Mouse (Mus musculus) naive thymus-derived CD4-positive, alpha-beta T cell, adult 2 months (primary cell): ENCODE measurements around the gene A930004D18Rik.
A peak's percentile ranks its signal among the peaks of the same experiment; 100 is the strongest.

Experiments used
- DNase-seq: peaks from one replicate; pipeline ENCODE4 v3.0.0-alpha.2; 2011; ENCODE audit warnings: low read depth

A930004D18Rik gene

DNA sequence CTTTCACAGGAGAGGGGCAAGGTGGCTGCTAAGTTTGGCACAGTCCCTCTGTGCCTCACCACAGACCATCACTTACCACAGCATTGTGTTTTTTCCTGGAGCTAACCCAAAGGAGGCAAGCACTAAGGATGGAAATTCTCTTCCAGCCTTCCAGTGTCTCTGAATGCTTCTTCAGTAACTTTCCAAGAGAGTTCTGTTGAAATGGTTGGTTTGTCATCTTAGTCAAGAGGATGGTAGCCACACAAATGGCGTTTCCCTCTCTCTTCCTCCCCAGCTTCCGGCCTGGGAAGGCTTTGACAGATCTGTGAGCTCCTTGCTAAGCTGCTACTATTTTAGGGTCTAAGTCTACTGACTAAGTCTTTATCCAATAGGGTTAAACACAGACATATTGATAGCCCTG is at the start of gene A930004D18Rik:
Gene A930004D18Rik (minus strand): TSS at position 247 of the 400 bp plus-strand sequence.
- no peak for DNase-seq

DNA sequence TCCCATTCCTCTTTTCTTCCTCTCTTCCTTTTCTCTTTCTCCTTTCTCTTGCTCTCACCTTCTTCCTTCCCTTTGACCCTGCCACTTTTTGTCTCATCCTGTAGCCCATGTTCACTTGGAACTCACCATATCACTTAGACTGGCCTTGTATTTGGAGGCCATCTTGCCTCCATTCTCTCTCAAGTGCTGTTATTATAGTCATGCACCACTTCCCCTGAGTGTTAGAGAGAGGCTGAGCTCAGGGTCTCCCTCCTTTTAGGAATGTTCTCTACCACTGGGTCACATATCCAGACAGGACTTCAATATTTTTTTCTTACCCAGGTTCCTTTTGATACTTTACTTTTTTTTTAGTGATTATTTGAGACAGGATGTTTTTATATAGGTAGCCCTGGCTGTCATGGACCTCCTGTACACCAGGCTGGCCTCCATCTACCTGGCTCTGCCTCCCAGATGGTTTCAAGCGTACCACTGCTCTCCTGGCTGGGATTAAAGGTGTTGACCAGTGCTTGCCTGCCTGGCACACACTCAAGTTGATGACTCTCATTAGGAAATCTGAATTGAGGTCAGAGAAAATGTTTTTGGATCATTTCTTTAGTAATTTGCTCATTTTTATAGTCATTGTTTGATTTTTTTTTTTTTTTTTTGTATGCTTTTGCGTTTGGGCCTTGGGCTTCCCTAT is 42.8 kb upstream of the A930004D18Rik start:
- no peak for DNase-seq

- DNase-seq = no peak
These were observed 34.4 kb upstream of the A930004D18Rik start for GRCm38 (mm10) chr2:18071947-18072346.

GRCm38 (mm10) chr2:18068071-18068796 is 30.7 kb upstream of the A930004D18Rik start:
- DNase-seq = no peak

- no peak for DNase-seq
These were observed 28.9 kb upstream of the A930004D18Rik start for GRCm38 (mm10) chr2:18066436-18066835.

- no peak for DNase-seq
These were observed 28.1 kb upstream of the A930004D18Rik start for GRCm38 (mm10) chr2:18065708-18066030.

DNA sequence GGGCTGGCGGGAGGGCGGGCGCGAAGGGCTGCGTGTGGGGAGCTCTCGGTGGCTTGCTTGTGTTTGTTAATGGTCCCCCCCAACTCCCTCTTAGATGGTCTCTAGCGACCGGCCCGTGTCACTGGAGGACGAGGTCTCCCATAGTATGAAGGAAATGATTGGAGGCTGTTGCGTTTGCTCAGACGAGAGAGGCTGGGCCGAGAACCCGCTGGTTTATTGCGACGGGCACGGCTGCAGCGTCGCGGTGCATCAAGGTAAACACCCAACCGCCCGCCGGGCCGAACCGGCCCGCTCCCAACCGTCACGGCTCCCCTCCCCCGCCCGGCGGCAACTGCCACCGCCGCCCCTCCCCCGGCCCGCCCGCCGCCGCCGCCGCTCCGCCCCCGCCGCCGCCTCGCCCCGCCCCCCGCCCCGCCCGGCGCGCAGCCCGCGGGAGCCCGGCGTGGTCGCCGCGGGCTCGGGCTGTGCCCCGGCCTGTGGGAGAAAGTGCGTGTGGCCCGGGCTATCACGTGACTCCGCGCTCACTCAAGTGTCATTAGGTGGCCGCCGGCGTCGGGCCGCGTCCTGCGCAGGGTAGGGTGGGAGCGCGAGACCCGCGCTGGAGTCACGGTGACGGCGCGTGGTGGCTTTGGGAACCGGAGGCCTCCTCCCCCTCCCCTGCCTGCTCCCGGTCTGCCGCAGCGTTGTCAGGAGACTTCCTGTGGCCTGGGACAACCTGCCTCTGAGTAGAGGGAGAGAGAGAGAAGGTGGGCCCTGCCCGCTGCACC is 27.6 kb upstream of the A930004D18Rik start:
- peak; percentile 82 for DNase-seq

DNA sequence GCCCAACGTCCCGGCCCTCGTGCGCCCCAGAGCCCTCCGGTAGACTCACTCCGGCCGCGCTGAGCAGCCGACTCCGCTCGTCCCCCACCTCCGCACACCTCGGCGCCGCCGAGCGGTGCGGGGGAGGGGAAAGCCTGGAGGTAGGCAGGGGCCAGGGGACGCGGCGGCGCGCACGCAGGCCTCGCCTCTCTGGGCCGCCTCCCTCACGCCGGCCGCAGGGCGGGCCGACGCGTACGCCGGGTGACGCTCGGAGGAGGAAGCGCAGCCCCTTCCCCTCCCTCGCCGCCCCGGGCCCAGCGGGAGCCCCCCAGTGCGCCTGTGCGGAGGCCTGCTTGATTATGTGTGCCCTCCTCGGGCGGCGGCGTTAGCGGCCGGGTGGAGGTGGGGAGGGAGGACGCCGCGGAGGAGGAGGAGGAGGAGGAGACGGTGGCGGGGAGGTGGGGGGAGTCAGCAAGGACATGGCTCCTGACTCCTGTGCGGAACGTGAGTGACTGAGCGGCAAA is 26.9 kb upstream of the A930004D18Rik start:
- DNase-seq = peak; percentile 95

DNA sequence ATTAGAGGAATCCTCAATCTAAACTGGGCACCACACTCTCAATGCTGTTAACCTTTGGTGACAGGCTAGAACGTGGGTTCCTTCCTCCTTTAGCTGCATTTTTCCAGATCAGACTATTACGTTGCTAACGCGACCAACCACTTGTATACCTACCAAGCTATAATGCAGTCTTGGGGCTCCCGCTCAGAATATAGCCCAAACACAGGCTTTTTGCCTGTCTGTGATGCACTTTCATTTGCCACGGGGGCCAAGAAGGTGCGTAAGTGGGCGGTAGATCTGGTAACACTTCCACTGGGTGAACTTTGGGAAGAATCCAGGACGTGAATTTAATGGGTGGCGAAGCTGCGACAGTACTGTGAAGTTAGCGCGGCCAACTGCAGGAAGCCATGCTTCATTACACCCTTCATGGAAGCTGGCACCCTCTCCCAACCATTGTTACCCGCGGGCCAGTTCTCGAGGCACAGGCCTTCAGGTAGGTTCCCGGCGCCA is 26.3 kb upstream of the A930004D18Rik start:
- DNase-seq = peak; percentile 84

- no peak for DNase-seq
These were observed 22.9 kb upstream of the A930004D18Rik start for GRCm38 (mm10) chr2:18060396-18060795.

GRCm38 (mm10) chr2:18059891-18060290 is 22.4 kb upstream of the A930004D18Rik start:
- no peak for DNase-seq

DNA sequence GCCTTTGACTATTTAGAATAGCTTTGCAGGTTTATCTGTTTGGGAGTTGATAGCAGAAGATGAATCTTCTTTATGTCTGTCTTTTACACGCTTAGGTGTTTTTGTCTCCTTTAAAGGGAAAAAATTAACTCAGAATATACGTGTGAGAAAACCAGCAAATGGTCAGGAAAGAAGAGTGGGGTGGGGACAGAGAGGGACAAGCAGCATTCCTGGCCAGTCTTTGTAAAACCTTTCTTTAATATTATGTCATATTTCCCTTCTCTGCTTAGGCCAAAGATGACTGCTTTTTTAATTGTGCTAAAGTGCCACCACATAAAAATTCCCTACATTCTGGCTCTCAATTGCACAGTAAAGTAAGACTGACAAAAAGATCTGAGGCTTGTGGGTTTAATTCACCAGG is 21.5 kb upstream of the A930004D18Rik start:
- no peak for DNase-seq

DNA sequence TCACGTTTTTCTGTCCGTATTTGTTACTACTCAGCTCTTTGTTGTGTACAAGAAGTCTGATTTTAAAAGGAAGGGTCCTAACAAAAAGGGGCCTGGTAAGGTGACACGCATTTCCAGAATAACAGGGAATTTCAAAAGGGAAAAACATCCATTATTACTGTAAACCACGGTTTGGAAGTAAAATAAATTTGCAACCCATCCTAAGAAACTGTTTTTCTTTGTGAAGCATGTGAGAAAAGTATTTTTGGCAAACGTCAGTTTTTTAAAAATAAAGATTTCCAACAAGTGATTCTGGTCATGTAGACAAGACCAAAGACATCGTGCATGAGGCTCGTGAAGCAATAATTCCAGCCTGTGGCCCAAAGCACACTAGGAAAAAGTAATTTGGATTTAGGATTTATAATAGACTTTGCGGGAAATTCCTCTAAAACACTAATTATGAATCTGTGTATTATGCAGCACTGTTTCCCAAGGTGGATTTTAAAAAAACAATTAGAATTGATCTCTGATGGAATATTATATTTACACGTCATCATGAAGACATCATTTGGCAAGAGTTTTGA is 20.7 kb upstream of the A930004D18Rik start:
- DNase-seq = no peak

DNA sequence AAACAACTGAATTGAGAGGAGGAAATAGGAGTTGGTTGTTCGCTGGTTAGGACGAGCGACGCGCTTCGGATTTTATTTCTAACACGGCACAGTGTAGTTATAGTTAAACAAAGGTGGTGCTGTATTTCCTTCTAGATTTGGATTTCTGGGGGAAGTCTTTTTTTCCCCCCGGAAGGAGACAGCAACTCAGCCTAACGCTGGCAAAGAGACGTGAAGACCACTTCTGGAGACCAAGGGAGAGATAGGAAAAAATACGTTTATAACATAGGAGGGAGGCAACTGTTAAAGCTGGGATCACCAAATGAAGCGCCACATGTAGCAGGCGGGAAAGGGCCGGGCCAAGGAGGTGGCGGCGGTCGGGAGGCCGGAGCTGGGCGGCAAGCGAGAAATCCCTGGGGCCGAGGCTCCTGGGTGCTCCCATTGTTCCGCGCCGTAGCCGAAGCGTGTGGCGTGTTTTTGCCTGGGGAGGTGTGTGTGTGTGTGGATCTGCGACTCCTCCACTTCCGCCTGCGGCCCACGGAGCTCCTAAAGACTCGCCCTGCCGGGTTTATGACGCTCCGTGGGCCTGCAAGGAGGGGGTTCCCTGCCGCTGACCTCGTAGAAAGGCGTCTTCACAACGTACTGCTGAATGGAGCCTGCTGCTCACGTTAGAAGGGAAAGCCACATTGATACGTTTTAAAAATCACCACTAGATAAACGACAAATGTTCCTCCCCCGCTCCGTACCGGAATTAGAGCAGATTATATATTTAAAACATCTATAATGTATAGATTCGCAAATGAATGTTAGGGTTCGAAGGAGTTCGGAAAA is 20.0 kb upstream of the A930004D18Rik start:
- DNase-seq = peak; percentile 76

- DNase-seq = peak; percentile 93
These were observed 19.3 kb upstream of the A930004D18Rik start for GRCm38 (mm10) chr2:18056786-18057255.

DNA sequence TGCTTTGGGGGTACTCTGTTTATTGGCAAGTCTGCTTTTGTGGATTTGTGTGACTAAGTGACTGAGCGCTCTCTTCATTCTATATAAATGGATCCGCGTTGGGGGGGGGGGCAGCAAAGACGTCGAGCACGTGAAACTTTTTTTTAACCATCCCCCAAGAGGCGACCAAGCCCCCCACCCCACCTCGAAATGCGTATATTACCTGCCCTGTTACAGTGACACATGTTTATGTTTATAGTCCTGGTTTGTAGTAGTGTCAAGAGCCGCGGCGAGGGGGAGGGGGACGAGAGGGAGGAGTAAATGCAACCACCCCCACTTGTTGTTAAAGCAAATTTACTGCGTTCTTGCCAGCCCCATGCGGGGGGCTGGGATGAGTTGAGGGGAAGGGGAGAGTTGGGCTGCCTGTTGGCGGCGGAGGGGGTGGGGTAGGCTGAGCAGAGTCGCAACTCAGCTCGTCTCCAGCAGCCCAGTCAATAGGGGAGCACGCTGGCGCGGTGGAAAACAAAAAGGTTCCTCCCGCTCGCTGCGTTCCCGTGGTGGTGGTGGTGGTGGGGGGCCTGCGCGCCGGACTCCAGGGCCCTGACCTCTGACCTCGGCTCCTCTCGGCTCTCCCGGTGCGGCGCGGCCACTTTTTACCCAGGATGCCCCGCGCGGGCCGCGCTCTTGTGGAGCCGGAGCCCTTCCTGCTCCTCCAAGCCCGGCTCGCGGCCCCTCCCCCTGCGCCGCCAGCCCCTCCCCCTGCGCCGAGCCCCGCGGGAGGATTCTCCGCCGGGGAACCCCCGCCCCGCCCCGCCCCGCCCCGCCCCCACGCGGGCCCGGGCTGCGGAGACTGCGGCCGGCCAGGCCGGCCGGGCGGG is 18.6 kb upstream of the A930004D18Rik start:
- DNase-seq = peak; percentile 92

- peak; percentile 29 for DNase-seq
These were observed 17.7 kb upstream of the A930004D18Rik start, which contains the start of gene Mllt10 for GRCm38 (mm10) chr2:18055016-18055928. Gene Mllt10, plus strand, starts transcription at chr2:18055237.

GRCm38 (mm10) chr2:18053951-18054530 is 16.5 kb upstream of the A930004D18Rik start:
- DNase-seq = no peak
